Mouse (Mus musculus) left cerebral cortex, adult 2 months (tissue): ENCODE measurements at regions not wholly inside any gene's neighbourhood (a gene's known extent, or its start where the extent isn't known, plus 50 kb on each side); places are given as distances from the start of the nearest gene placed in this dataset.

Source experiments
- DNase-seq, 2 experiments: peaks; one replicate each; pipeline ENCODE4 v3.0.0; 2021 to 2022; ENCODE audit warnings: low spot score in 2 of 2, mixed read lengths in 1 of 2; ENCODE audit errors: extremely low spot score in 1 of 2
- H3K27ac ChIP-seq: fragments of 200-600 bp; 2 replicates; pipeline ENCODE4 v1.8.1; 2022
- H3K4me3 ChIP-seq: fragments of 200-600 bp; 2 replicates; pipeline ENCODE4 v1.8.1; 2022
- CTCF ChIP-seq: fragments of 200-600 bp; IDR thresholded peaks from 2 replicates; pipeline ENCODE4 v1.8.1; 2022; ENCODE audit warnings: antibody characterized with exemption, mild to moderate bottlenecking, moderate library complexity
- intact Hi-C: fragments of 180-260 bp; cut with DNase I; formaldehyde crosslinking; loops from one replicate; pipeline ENCODE4 v1.15.1; 2025

DNA sequence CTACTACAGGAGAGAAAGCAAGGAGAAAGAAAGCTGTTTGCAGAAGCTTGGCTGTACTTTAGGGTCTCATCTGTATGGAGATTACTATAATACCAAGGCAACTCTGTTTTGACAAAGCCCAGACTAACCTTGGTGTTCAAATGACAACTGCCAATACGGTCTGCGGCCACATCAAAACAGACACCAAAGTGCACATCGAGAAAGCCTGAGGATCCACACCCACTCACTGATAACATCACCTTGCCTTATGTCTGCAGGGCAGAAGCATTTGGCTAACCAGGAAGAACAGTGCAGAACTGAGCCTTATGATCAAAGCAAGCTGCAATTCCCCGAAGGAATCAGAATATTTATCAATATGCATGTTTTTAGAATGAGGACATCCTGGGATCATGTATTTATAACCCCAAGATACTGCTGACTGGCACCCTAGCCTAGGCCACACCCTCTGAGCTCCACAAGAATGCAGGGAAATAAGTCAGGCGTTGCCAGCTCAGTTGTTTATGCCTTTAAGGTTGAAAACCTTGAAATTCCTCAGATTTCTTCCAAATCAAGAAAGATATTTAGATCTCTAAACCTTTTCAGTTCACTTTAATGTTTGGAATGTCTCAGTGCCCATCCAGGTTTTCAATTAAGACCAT is 154.9 kb upstream of the Agr3 start:
- no peak for TF ChIP-seq CTCF
- H3K4me3 ChIP-seq = no peak overlapping the region
- intact Hi-C loops = no loop called here
- DNase-seq = no peak
- no peak overlapping the region for H3K27ac ChIP-seq

DNA sequence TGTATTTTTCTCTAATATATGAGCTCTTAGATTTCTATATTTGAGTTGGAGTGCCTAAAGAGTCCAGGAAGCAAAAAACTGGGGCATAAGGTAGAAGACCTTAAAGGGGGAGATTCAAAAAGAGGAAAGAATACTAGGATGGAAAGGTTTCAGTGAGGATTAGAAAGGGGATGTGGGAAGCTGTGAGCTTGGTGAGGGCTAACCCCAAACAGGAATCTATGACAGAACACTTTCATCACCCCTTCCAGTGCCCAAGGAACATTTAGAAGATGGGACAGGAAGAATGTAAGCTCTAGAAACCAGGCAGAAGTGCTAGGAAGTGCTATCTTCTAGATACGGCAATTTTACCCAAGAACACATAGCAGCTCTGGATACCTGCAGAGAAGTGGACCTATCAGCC is 166.5 kb upstream of the Agr3 start:
- no peak for TF ChIP-seq CTCF
- no peak overlapping the region for H3K4me3 ChIP-seq
- intact Hi-C loops = no loop called here
- DNase-seq = no peak
- no peak overlapping the region for H3K27ac ChIP-seq

DNA sequence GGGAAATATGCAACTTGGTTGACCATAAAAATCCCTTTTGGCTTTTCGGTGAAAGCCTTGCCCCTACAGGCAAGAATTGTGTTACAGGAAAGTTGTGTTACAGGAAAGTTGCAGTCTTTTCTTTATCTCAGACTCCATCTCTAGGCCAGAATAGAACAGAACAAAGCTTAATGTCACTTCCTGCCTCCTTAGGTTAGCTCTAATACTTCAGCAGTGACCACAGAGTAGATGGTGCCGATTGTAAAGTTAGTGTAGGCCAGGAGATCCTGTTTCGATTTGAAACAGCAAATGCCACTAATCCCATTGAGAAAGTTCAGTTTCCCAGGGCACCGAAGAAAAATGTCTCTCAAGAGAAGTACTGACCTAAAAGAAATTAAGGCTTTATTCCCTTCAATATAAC is 170.3 kb upstream of the Agr3 start:
- Histone ChIP-seq H3K4me3 (no peak overlapping the region), H3K27ac (no peak overlapping the region)
- intact Hi-C loops = no loop called here
- TF ChIP-seq CTCF = no peak
- DNase-seq = no peak

DNA sequence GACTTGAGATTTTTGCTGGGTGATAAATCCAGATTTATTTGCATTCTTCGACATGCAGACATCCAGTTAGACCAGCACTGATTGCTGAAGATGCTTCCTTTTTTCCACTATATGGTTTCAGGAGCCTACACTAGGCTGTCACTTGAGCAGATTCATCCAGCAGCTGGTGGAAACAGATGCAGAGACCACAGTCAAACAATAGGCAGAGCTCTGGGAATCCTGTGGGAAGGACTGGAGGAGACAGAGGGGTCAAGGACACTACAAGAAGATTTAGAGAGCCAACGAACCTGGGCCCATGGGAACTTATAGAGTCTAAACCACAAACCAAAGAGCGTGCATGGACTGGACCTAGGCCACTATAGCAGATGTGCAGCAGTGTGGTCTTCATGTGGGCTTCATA is 177.4 kb upstream of the Agr3 start:
- intact Hi-C loops = loop anchor here (10.0 kb wide), 1 partner anchor 213 kb away; the partner anchor contains the start of gene Ahr
- Histone ChIP-seq H3K4me3 (no peak overlapping the region), H3K27ac (no peak overlapping the region)
- no peak for TF ChIP-seq CTCF
- no peak for DNase-seq

DNA sequence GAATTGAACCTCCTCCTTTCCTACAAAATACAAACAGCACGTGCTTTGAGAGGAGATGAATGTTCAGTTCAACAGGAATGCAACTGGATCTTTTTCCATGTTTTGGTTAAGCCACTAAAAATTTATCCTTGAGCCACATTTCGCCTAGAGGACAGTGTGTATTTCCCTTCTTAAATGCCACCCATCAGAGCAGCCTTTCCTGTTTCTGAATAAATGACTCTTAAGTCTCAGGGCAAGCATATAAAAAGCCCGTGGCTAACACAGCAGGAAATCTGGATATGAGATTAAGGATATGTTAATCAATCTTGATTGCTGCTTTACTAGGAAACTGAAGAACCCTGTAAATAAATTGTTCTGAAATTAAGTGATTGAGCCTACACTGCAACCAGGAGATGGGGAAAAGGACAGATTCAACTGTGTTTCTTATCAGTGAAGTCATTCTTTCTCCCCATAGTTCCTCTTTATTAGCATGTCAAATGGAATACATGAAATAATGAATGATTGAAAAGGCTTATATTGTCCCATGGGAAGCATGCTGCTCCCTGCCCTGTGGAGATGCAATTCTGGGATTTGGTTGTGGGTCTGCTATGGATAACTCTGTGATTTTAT is 178.6 kb upstream of the Agr3 start:
- no peak for TF ChIP-seq CTCF
- intact Hi-C loops = loop anchor here (10.0 kb wide), 1 partner anchor 212 kb away; the partner anchor contains the start of gene Ahr
- no peak overlapping the region for H3K27ac ChIP-seq
- no peak overlapping the region for H3K4me3 ChIP-seq
- DNase-seq = no peak

DNA sequence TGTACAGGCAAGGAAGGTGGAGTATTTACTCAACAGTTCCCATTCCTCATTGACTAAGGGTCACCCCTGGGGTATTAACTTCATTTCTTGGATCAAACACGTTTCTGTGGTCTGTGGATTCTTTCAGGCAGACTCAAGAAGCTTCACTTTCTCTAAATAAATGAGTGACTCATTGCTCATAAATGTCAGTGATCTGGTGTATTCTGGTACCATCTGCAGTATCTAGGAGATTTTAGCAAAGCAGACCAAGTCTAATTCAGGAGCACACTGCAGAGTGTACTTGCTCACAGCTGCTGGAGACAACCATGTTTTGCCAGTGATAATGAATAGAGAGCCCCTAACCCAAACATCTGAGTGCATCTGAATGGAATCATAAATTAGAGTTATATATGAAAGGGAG is 182.7 kb upstream of the Agr3 start:
- peak overlapping the region; percentile 24; the same call in 1 of the 2 replicates for H3K27ac ChIP-seq
- intact Hi-C loops = loop anchor here (10.0 kb wide), 1 partner anchor 208 kb away; the partner anchor contains the start of gene Ahr
- no peak for TF ChIP-seq CTCF
- DNase-seq = no peak
- no peak overlapping the region for H3K4me3 ChIP-seq

DNA sequence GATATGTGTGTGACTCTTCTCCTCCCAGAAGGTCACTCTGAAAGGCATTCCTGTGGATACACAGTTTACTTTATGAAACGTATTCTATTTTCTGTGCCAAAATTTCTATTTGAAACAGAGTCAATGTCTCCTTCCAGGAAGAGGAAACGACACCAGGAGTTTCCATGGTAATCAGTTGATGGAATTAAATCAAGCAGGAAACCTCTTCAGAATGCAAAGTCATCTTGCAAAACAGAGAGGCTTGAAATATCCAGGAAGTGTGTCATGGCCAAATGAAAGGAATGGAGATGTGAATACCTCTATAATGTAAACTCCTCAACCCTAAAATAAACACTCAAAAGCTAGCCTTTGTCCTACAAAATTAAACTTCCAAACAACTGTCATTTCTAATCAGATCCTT is 189.0 kb upstream of the Agr3 start:
- no peak overlapping the region for H3K4me3 ChIP-seq
- intact Hi-C loops = no loop called here
- TF ChIP-seq CTCF = no peak
- DNase-seq = no peak
- H3K27ac ChIP-seq = no peak overlapping the region

DNA sequence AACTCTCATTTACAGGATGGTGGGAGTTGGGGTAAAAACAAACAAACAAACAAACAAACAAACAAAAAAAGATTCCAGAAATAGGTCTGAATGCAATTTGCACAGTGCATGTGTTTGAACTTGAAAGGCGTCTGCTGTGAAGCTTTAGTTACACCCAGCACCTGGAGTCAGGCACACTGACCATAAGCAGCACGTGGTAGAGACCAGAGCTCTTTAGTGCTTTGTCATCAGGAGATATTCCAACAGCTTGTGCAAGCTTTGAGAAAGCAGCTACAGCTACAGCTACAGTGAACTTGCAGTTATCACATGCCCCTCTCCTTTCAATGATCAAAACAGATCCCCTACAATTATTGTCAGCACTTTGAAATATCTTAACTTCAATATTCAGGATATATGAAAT is 190.4 kb upstream of the Agr3 start:
- DNase-seq = no peak
- no peak overlapping the region for H3K27ac ChIP-seq
- no peak for TF ChIP-seq CTCF
- intact Hi-C loops = no loop called here
- H3K4me3 ChIP-seq = no peak overlapping the region

DNA sequence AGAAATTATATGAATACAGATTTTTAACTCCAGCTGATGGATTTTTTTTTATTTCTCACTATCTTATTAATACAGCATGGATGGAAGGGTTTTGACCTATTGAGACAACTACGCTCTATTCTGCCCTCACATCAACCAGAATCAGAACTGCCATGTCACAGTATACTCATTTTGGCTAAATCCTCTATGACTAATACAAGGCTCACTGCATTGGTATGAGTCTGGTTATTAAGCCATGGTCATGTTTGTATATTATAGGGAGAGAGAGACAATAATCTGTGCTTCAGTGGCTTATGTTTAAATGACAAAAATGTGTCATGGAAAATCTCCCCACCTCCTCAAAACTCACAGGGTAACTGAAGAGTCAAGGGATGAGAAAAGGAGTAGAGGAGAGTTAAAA is 191.0 kb upstream of the Agr3 start:
- intact Hi-C loops = no loop called here
- H3K4me3 ChIP-seq = no peak overlapping the region
- H3K27ac ChIP-seq = no peak overlapping the region
- TF ChIP-seq CTCF = no peak
- no peak for DNase-seq

DNA sequence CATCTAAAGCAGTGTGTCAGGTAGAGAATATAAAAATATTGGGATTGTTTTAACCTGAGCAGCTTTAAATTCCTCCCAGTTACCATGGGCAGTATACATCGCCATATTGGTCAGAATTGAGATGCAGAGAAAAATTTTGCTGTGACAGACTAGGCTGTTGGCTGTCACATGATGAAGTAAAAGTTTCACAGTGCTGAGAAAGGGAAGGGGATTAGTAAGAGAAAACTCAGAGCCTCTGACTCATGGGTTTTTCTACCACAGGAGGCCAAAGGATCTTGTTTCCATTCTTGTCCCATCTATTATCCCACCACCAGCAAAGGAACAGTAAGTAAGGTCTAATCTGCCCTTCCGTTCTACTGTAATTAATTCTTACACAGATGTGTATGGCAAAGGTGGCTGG is 191.8 kb upstream of the Agr3 start:
- Histone ChIP-seq H3K4me3 (no peak overlapping the region), H3K27ac (no peak overlapping the region)
- DNase-seq = no peak
- no peak for TF ChIP-seq CTCF
- intact Hi-C loops = no loop called here

DNA sequence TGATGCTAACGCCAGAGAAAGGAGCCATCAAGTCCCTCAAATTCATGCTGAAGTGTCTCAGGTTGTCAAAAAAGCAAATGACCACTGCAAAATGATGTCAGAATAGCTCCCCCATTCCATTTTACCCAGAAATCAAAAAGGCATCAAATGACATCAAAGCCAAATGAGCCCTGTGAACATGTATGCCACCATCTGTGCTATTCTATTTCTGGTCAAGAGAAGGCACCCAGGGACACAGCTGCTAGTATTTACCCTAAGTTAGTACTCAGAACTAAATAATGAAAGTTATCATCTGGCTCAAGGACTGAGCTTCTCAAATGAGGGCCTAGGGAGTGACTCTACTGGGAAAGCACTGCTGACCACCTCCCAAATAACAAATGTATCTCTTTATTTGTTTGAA is 191.1 kb upstream of the Ahr start:
- TF ChIP-seq CTCF = no peak
- Histone ChIP-seq H3K4me3 (no peak overlapping the region), H3K27ac (no peak overlapping the region)
- intact Hi-C loops = no loop called here
- DNase-seq = no peak

DNA sequence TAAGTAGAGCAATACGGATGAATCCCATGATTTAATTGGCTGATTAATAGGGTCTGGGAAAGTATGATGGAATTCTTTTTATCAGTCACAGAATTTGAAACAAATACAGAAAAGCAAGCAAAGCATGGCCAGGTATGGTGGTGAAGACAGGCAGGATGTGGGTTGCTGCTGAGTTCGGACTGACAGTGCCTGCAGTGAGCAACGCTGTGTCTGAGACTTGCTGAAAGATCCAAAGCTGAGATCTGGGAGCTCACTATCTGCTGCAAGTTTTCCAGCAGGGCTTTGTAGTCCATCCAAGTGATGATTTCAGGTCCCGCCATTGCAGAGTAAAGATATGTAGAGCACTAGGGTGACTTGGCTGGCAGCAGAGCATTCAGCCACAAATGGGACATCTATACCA is 189.3 kb upstream of the Ahr start:
- Histone ChIP-seq H3K4me3 (no peak overlapping the region), H3K27ac (no peak overlapping the region)
- intact Hi-C loops = no loop called here
- DNase-seq = no peak
- TF ChIP-seq CTCF = no peak

DNA sequence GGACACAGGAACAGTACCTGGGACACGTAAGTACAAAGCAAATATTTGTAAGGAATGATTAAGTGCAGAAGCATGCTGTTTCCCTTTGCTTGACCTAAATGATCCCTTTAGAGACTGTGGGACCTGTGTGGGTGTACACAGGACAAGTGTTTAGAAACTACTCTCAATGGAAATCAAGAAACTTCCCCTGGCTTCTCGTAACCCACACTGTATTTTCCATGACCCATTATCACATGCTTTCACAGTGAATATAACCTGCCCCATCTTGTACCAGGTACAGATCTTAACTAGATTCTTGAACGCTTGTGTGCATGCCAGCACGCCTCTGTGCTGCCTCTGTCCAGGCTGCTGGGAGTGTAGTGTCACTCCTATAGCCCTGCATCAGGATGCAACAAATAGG is 177.8 kb upstream of the Ahr start:
- TF ChIP-seq CTCF = no peak

More for the DNA sequence above, 177.8 kb upstream of the Ahr start:
- no peak overlapping the region for H3K27ac ChIP-seq
- no peak overlapping the region for H3K4me3 ChIP-seq
- no peak for DNase-seq
- intact Hi-C loops = no loop called here
